Mouse (Mus musculus): ENCODE results near the gene 1700057G04Rik. TPM values are rescaled to one million over a fixed set of nuclear protein-coding genes. Genes with fewer than 3 reads are reported as not detected.

The 1700057G04Rik gene
- polyA plus RNA-seq, 1 experiment from 2014 or later, result not detected

Small RNAs within 50 kb of the gene (microRNA-seq; reads per million reads assigned to microRNA genes)
- gene Mir6386, result not detected

Other genes starting within 250 kb of the 1700057G04Rik start
- gene Plscr5, start 116.4 kb upstream of the 1700057G04Rik start, polyA plus RNA-seq (2015; fragmentation: Nextera tagmentation; extraction: Ambion mirVana), result 0.22 TPM in 1 of 2 replicates, not detected in the other
- gene Plscr1, start 59.6 kb upstream of the 1700057G04Rik start, polyA plus RNA-seq (2015; fragmentation: Nextera tagmentation; extraction: Ambion mirVana), result 11.6 TPM in 2 replicates
- 0.36 and 0.49 TPM in 2 replicates for gene Plscr2, start 33.8 kb upstream of the 1700057G04Rik start, polyA plus RNA-seq (2015; fragmentation: Nextera tagmentation; extraction: Ambion mirVana)
- 0.98 and 1.1 TPM in 2 replicates for gene Plscr4, start 148.0 kb downstream of the 1700057G04Rik start, polyA plus RNA-seq (2015; fragmentation: Nextera tagmentation; extraction: Ambion mirVana)
- gene Plod2, start 232.8 kb downstream of the 1700057G04Rik start, polyA plus RNA-seq (2015; fragmentation: Nextera tagmentation; extraction: Ambion mirVana), result 10.7 and 11.1 TPM in 2 replicates